Mouse (Mus musculus) heart, postnatal 25 days (tissue): ENCODE data around the gene 9130023H24Rik. TPM values are rescaled to one million over a fixed set of nuclear protein-coding genes. Genes with fewer than 3 reads are reported as not detected.

Source experiments
- DNase-seq: peaks from one replicate; pipeline ENCODE4 v3.0.0; 2022; ENCODE audit warnings: low spot score
- intact Hi-C: fragments of 180-260 bp; cut with DNase I; formaldehyde crosslinking; loops from one replicate; pipeline ENCODE4 v1.15.1; 2025
- total RNA-seq, 2 experiments: library from RNA; stranded (reverse); gene quantifications; 2 replicates each; pipeline ENCODE4 v1.2.3; 2021

Gene 9130023H24Rik
- total RNA-seq, 2 experiments from 2014 or later, result 3.3 to 3.4 TPM

DNA sequence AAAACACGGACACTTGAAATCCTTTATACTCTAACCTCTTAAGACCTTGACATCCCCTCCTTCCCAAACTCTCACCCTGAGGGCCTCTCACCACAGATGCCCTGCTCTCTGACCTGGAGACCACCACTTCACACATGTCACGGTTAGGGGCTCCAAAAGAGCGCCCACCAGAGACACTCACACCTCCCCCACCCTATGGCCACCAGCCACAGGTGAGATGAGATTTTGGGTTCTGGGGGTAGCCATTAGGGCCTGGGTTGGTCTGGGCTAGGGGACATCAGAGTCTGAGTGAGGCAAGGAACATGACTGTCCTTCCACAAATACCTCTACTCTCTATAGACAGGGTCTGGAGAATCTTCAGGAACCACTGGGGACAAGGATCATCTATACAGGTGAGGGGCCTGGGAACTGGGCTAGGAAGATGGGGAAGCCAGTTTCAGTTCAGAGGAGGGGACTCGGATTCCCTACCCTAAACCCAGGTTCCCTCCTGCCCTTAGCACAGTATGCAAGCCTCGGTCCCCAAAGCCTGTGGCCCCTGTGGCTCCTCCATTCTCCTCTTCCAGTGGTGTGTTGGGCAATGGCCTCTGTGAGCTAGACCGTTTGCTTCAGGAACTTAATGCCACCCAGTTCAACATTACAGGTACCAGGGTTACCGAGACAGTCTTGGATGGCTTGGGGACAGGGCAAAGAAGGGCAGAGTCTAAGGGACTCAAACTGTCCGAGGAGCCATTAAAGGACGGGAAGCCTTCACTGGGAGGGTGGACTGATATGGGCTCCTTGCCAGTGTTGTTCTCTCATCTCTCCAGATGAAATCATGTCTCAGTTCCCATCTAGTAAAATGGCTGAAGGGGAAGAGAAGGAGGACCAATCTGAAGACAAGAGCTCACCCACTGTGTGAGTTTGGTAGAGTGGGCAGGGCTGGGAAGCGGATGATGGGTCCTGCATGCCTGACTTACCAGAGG lies 10.5 kb upstream of the 9130023H24Rik start:
- no peak for DNase-seq
- intact Hi-C loops, result loop anchor here (2.0 to 10.0 kb wide), 3 partner anchors 48 to 446 kb away; no protein-coding TSS in a partner anchor

GRCm38 (mm10) chr7:128247443-128247842 lies 9.6 kb upstream of the 9130023H24Rik start:
- peak; percentile 70 for DNase-seq
- intact Hi-C loops, result loop anchor here (10.0 kb wide), 1 partner anchor 447 kb away; no protein-coding TSS in a partner anchor

- intact Hi-C loops, result loop anchor here (10.0 kb wide), 1 partner anchor 448 kb away; no protein-coding TSS in a partner anchor
- DNase-seq, result peak; percentile 70
Measured at GRCm38 (mm10) chr7:128246496-128247391, 8.9 kb upstream of the 9130023H24Rik start, which contains the start of gene Tgfb1i1. Gene Tgfb1i1, plus strand, starts transcription at chr7:128246812.

DNA sequence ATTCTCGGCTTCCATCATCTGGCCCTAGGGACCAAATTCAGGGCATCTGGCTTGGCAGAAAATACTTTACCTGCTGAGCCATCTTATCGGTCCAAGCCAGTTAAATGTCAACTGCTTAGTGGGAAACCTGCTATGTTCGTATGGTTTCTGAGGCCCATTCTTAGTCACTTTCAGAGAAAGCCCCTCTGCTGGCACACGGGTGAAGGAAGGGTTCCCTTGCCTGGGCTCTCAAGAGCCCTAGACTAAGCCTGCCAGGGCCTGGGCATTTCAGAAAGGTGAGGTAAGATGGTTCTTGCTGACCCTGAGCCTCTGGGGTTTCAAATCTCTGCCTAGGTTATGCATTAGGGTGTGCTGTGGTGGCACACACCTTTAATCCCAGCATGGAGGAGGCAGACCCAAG lies 7.7 kb upstream of the 9130023H24Rik start:
- intact Hi-C loops, result loop anchor here (10.0 kb wide), 1 partner anchor 449 kb away; no protein-coding TSS in a partner anchor
- no peak for DNase-seq

DNA sequence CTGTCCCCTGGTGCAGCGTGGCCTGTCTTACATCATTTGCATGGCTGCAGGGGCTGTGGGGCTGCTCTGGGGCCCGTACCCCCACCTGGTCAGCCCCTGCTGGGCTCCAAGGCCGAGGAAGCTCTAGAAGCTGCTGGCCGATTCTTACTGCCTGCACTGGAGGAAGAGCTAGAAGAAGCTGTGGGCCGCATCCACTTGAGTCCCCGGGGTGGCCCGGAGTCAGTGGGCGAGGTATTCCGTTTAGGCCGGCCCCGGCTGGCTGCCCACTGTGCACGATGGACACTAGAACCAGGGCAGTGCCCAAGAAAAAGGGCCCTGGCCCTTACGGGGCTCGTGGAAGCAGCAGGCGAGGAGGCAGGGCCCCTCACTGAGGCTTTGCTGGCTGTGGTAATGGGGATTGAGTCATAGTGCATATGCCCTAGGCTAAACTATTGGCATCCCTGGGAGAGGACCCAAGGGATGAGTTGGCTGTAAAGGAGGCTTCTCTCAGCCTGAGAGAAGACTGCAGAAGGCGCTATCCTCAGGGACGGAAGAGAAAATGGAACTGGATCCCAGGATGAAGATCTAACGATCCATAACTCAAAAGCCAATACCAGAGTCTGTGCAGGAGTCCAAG lies 6.7 kb upstream of the 9130023H24Rik start:
- intact Hi-C loops, result loop anchor here (10.0 kb wide), 1 partner anchor 450 kb away; no protein-coding TSS in a partner anchor
- DNase-seq, result no peak

- no peak for DNase-seq
- intact Hi-C loops, result loop anchor here (10.0 kb wide), 1 partner anchor 451 kb away; no protein-coding TSS in a partner anchor
Measured at GRCm38 (mm10) chr7:128243921-128244320, 6.1 kb upstream of the 9130023H24Rik start.

- no peak for DNase-seq
- intact Hi-C loops, result loop anchor here (10.0 kb wide), 1 partner anchor 452 kb away; no protein-coding TSS in a partner anchor
Measured at GRCm38 (mm10) chr7:128242331-128242730, 4.5 kb upstream of the 9130023H24Rik start.

GRCm38 (mm10) chr7:128240131-128240784 lies 2.4 kb upstream of the 9130023H24Rik start:
- DNase-seq, result no peak
- intact Hi-C loops, result loop anchor here (10.0 kb wide), 1 partner anchor 455 kb away; no protein-coding TSS in a partner anchor

GRCm38 (mm10) chr7:128238991-128239390 lies 1.2 kb upstream of the 9130023H24Rik start:
- intact Hi-C loops, result loop anchor here (10.0 kb wide), 1 partner anchor 216 kb away; no protein-coding TSS in a partner anchor
- no peak for DNase-seq

DNA sequence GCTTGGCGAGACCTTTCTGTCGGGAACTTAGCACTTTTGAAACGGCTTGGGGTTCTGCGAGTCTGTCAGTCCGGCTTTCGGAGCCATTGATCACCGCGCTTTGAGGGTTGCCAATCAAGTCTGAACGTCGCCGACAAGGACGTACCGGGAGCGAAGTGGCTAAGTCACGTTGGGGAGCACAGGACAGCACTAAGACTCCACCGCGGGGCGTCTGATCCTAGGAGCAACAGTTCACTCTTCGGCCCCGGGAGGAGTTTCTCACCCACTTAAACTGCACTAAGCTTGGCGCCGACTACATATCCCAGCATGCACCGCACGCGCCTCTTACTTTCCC lies 271 bp downstream of the 9130023H24Rik start:
- intact Hi-C loops, result loop anchor here (2.0 to 10.0 kb wide), 2 partner anchors 107 to 217 kb away; no protein-coding TSS in a partner anchor
- DNase-seq, result no peak

DNA sequence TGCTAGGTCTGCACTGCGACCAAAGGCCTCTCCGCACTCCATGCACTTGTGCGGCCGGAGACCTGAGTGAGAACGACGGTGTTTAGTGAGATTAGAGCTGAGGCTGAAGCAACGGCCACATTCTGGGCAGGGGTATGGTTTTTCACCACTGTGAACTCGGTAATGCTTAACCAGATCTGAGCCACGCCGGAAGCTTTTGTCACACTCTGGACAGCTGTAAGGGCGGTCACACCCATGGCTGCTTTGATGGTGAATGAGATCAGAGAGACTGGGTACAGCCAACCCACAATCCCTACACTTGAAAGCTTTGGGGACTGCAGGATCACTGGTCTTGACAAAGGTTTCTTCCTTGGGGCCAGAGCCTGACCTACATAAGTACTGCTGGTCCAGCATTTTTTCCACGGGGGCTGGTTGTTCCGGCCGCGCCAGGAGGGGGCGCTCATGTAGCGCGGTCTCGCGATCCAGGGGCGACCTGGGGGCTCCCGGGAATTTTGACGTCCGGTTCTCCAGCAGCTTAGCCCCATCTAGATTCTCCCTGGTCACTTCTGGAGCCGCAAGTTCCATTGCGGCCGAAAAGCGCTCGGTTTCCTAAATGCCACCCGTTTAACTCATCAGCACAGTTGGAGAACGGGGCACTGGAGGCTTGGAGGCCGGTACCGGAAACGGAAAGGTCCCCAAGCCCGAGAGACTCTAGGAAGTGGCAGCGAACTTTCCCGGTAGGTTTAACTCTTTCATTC lies 807 bp downstream of the 9130023H24Rik start, which contains the start of gene Armc5:
TSS of gene Armc5 (plus strand) at position 487 of the 737 bp plus-strand sequence.
- DNase-seq, result peak; percentile 74
- intact Hi-C loops, result loop anchor here (2.0 to 10.0 kb wide), 2 partner anchors 108 to 218 kb away; no protein-coding TSS in a partner anchor

DNA sequence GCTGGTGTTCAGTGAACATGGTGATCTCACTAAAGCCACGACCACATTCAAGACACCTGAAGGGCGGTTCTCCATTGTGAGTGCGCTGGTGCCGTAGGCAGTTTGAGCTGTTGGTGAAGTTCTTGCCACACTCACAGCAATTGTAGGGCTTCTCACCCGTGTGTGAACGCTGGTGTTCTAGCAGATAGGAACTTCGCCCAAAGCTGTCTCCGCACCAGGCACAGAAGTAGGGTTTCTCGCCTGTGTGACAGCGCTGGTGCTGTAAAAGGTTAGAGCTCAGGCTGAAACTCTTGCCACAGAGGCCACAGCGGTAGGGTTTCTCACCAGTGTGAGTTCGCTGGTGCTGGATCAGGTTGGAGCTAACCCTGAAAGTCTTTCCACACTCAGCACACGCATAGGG lies 1.4 kb downstream of the 9130023H24Rik start:
- no peak for DNase-seq
- intact Hi-C loops, result loop anchor here (2.0 to 10.0 kb wide), 2 partner anchors 108 to 218 kb away; no protein-coding TSS in a partner anchor

GRCm38 (mm10) chr7:128235481-128235880 lies 2.4 kb downstream of the 9130023H24Rik start:
- intact Hi-C loops, result loop anchor here (10.0 kb wide), 1 partner anchor 219 kb away; no protein-coding TSS in a partner anchor
- no peak for DNase-seq

DNA sequence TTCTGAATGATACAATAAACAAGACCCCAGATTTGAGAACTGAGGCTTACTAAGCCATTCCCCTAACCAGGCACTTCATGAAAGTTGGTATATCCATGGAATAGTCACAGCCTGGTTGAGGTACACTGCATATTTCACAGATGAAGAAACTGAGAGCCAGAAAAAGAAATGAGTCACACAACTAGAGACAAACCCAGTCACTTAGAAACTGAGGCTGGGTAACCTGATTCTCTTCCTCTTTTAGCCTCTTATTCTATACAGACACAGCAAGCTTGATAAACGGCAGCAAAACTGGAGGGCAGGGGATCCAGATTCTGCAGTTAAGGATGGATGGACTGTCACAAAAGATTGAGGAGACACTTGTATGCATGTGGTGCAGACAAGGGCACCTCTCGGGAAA lies 3.0 kb downstream of the 9130023H24Rik start:
- no peak for DNase-seq

DNA sequence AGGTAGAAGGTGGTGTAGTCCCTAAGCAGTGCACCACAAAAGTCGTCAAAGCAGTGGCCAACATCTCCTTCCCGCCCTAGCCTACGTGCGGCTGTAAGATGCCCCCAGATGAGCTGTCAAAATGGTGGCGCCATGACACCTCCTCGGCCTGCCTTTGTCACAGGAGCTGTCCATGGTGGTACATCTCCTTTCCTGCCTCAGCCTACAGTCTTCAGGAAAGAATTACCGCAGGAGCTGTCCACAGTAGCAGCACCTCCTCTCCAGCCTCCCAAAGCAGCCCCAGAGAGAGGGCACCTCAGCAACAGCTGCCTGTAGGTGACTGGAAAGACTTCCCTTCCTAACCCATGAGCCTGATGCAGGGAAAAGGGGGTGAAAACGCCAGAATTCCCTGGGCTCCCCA lies 6.1 kb downstream of the 9130023H24Rik start:
- intact Hi-C loops, result loop anchor here (10.0 kb wide), 1 partner anchor 223 kb away; no protein-coding TSS in a partner anchor

More for the DNA sequence above, 3.0 kb downstream of the 9130023H24Rik start:
- intact Hi-C loops, result loop anchor here (10.0 kb wide), 1 partner anchor 220 kb away; no protein-coding TSS in a partner anchor

GRCm38 (mm10) chr7:128220936-128221335 lies 16.9 kb downstream of the 9130023H24Rik start:
- DNase-seq, result no peak
- intact Hi-C loops, result no loop called here

More for the DNA sequence above, 6.1 kb downstream of the 9130023H24Rik start:
- DNase-seq, result no peak

GRCm38 (mm10) chr7:128219952-128220351 lies 17.9 kb downstream of the 9130023H24Rik start:
- DNase-seq, result no peak
- intact Hi-C loops, result no loop called here
